Mouse (Mus musculus) heart, postnatal 0 days (tissue): Measurements from ENCODE around the gene Ccdc149. TPM values are rescaled to one million over a fixed set of nuclear protein-coding genes. Genes with fewer than 3 reads are reported as not detected.

Experiments
- ATAC-seq: fragments of 200-750 bp; cut with Nextera tagmentation; 2 replicates; pipeline ENCODE4 v1.8.0; 2017; ENCODE audit warnings: low read depth, moderate number of reproducible peaks, moderate library complexity; ENCODE audit not compliant: insufficient read depth
- DNase-seq: peaks from one replicate; pipeline ENCODE4 v3.0.0-alpha.2; 2016; ENCODE audit warnings: low spot score
- H3K27ac ChIP-seq: fragments of 300-500 bp; sonication (generic); 2 replicates; pipeline ENCODE4 v1.5.1; 2014; ENCODE audit warnings: low read depth, mild to moderate bottlenecking
- H3K27me3 ChIP-seq: fragments of 300-500 bp; sonication (generic); 2 replicates; pipeline ENCODE4 v1.6.1; 2014; ENCODE audit warnings: low read length, mixed read lengths; ENCODE audit not compliant: control insufficient read depth, insufficient read depth
- H3K36me3 ChIP-seq: fragments of 300-500 bp; sonication (generic); replicated peaks from 2 replicates; pipeline ENCODE4 v1.6.1; 2014; ENCODE audit warnings: low read length, mixed read lengths; ENCODE audit not compliant: control insufficient read depth, insufficient read depth
- H3K4me1 ChIP-seq: fragments of 300-500 bp; sonication (generic); 2 replicates; pipeline ENCODE4 v1.6.1; 2014; ENCODE audit warnings: antibody characterized with exemption; ENCODE audit not compliant: control insufficient read depth, insufficient read depth
- H3K4me2 ChIP-seq: fragments of 300-500 bp; sonication (generic); 2 replicates; pipeline ENCODE4 v1.6.1; 2014; ENCODE audit warnings: low read depth, mild to moderate bottlenecking, low read length, moderate library complexity
- H3K4me3 ChIP-seq: fragments of 300-500 bp; sonication (generic); 2 replicates; pipeline ENCODE4 v1.5.1; 2014; ENCODE audit warnings: low read depth, low read length
- H3K9ac ChIP-seq: fragments of 300-500 bp; sonication (generic); replicated peaks from 2 replicates; pipeline ENCODE4 v1.6.1; 2014; ENCODE audit warnings: low read depth, low read length, mixed read lengths
- H3K9me3 ChIP-seq: fragments of 300-500 bp; sonication (generic); replicated peaks from 2 replicates; pipeline ENCODE4 v1.6.1; 2016; ENCODE audit warnings: low read length; ENCODE audit not compliant: control insufficient read depth
- CTCF ChIP-seq: IDR thresholded peaks from 2 replicates; pipeline ENCODE4 v1.5.1; 2016; ENCODE audit warnings: antibody characterized with exemption, control low read depth, low read depth
- EP300 ChIP-seq: IDR thresholded peaks from 2 replicates; pipeline ENCODE4 v1.6.1; 2016; ENCODE audit warnings: antibody characterized with exemption, low read depth
- WGBS: fragments of 180-500 bp; shearing (Covaris S2); extraction: QIAGEN DNeasy Blood & Tissue Kit; methylation state at CpG from one replicate; pipeline ENCODE4 v1.1.7; 2014; 5-methylcytosine and 5-hydroxymethylcytosine counted together
- polyA plus RNA-seq: library from polyadenylated mRNA; unstranded; fragments of >200 nt; fragmentation: Nextera tagmentation; extraction: Ambion mirVana; gene quantifications from 2 replicates; pipeline ENCODE4 v1.2.1, GENCODE M21; 2015
- total RNA-seq: library from RNA; depleted of rRNA; stranded (reverse); fragments of >200 nt; gene quantifications from 2 replicates; pipeline ENCODE4 v1.2.3, GENCODE M21; 2014; ENCODE audit warnings: low replicate concordance

Gene Ccdc149
- total and polyA plus RNA-seq, 2 experiments from 2014 or later, result 3.1 TPM

DNA sequence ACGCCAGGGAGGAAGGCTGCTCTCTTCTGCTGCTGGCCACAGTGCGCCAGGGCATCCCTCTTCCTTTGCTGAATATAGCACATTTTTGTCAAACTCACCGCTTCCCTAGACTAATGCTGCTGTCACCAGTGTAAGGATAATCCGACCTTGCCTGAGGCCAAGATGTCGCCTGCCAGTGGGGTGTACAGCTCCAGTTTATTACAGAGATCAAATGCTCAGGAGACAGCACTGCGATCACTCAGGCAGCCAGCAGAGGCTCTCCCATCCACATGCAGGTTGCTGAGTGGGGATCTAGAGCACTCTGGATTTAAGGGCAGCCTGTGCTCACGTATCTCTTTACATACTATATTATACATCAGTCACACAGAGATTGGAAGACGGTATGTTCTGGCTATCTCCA is 22.1 kb downstream of the Ccdc149 start:
- Histone ChIP-seq H3K27ac (no peak overlapping the region), H3K9me3 (no peaks in the 10 kb centered on the region), H3K36me3 (no peaks in the 10 kb centered on the region), H3K9ac (no peak overlapping the region), H3K27me3 (no peaks in the 10 kb centered on the region), H3K4me1 (no peaks in the 10 kb centered on the region), H3K4me3 (no peak overlapping the region), H3K4me2 (no peak overlapping the region)
- no peak for TF ChIP-seq CTCF
- no peak for TF ChIP-seq EP300
- ATAC-seq (no peak), DNase-seq (no peak)
- 75% methylated on average over 8 of the region's 8 CpGs for WGBS

DNA sequence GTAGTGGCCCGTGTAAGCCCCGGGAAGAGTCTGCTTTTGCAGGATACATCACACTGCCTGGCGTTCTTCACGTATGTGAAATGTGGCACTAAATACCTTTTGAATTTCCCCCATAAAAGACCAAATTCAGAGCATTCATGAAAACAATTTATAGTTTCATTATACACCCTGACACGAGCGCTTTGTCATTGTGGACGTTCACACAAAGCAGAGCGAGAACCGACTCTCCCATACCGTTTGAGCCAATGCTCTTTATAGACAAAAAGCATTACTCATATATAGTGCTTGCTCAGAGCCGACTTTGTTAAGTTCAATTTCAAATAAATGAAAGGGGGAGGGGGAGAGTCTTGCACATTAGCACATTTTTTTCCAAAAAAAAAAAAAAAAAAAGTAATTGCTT is 31.0 kb downstream of the Ccdc149 start:
- Histone ChIP-seq H3K4me2 (no peak overlapping the region), H3K4me1 (no peaks in the 10 kb centered on the region), H3K36me3 (no peaks in the 10 kb centered on the region), H3K27ac (no peak overlapping the region), H3K9me3 (no peaks in the 10 kb centered on the region), H3K27me3 (no peaks in the 10 kb centered on the region), H3K9ac (no peak overlapping the region), H3K4me3 (no peak overlapping the region)
- ATAC-seq, result no peak
- WGBS, result 88% methylated on average over 11 of the region's 11 CpGs
- DNase-seq, result no peak
- no peak for TF ChIP-seq EP300
- TF ChIP-seq CTCF, result no peak

DNA sequence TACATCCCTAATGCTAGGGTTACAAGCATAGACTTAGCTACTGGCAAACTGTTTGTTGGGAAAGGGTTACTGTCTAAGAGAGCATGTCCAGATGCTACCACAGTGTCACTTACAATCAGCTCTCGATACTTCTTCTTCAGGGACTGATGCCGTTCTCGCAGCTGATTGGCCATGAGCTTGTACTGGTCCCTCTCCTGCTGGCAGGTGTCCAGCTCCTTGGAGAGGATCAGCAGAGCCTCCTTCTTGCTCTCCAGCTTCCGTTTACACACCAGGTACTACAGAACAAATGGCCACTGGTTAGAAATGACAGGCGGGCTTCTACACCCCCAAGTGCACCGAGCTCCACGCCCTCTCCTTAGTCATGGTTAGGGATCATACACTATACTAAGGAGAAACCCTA is 32.4 kb downstream of the Ccdc149 start:
- 77% methylated on average over 7 of the region's 7 CpGs for WGBS
- no peaks in the 10 kb centered on the region for H3K4me1 ChIP-seq
- no peak overlapping the region for H3K4me2 ChIP-seq
- no peaks in the 10 kb centered on the region for H3K27me3 ChIP-seq
- ATAC-seq (no peak), DNase-seq (no peak)
- H3K27ac ChIP-seq, result no peak overlapping the region
- H3K9ac ChIP-seq, result no peak overlapping the region
- no peak for TF ChIP-seq EP300
- TF ChIP-seq CTCF, result no peak
- no peaks in the 10 kb centered on the region for H3K9me3 ChIP-seq
- no peaks in the 10 kb centered on the region for H3K36me3 ChIP-seq
- no peak overlapping the region for H3K4me3 ChIP-seq

DNA sequence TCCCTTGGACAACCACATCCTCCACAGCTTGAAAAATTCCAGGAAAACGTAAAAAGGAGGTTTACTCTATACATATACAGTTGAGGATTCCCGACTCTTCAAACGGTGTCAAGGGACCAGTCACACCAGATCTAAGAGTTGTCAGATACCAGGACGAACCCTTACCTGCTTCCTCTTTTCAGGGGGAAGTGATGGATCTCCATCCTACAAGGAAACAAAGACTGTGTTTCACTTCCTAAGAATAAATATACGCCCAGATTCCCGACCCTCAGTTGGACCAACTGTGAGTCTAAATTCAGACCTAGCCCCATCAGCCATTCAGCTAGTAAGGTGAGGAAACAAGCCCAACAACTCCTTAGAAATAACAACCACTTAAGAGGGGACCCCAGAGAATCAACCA is 35.8 kb downstream of the Ccdc149 start:
- DNase-seq, result no peak
- no peaks in the 10 kb centered on the region for H3K36me3 ChIP-seq
- no peak overlapping the region for H3K4me2 ChIP-seq
- 0 out of 2 replicates have a peak, but pooled peaks cover 7% of the 10 kb centered on the region for H3K4me1 ChIP-seq
- H3K27me3 ChIP-seq, result no peaks in the 10 kb centered on the region
- H3K27ac ChIP-seq, result no peak overlapping the region
- ATAC-seq, result no peak
- 75% methylated on average over 6 of the region's 6 CpGs for WGBS
- no peaks in the 10 kb centered on the region for H3K9me3 ChIP-seq
- H3K4me3 ChIP-seq, result no peak overlapping the region
- TF ChIP-seq EP300, result no peak
- TF ChIP-seq CTCF, result no peak
- no peak overlapping the region for H3K9ac ChIP-seq

DNA sequence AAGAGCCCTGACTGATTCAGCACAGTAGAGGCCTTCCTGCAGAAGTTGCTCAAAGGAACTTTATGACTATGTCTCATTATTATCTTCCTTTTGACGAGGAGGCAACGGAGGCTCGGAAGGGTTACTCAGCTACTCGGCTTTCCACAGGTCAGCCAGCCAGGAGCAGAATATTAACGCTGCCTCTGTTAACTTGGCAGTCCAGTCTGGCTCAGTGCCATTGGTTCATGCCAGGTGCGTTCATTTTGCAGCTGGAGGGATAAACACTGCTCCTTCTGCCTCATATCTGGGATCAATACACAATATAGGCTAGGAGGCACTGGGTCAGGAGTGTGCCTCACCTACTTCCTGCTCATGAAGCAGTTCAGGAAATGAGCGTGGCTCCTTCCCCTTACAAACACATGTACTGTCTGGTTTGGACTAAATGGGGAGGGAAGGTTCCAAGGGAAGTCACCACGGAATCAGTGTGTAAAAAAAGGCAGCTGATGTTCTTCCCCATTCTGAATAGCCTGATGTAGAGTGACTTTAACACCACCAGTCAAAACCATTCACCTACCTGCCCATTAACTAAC is 40.0 kb downstream of the Ccdc149 start:
- 31% methylated on average over 8 of the region's 8 CpGs for WGBS
- H3K9ac ChIP-seq, result no peak overlapping the region
- H3K27ac ChIP-seq, result no peak overlapping the region
- H3K4me2 ChIP-seq, result no peak overlapping the region
- H3K4me1 ChIP-seq, result 0 out of 2 replicates have a peak, but pooled peaks cover 7% of the 10 kb centered on the region
- TF ChIP-seq EP300 (no peak), CTCF (no peak)
- H3K4me3 ChIP-seq, result no peak overlapping the region
- ATAC-seq, result no peak
- H3K36me3 ChIP-seq, result no peaks in the 10 kb centered on the region
- no peaks in the 10 kb centered on the region for H3K27me3 ChIP-seq
- H3K9me3 ChIP-seq, result no peaks in the 10 kb centered on the region
- DNase-seq, result no peak
